Comparison of ENCODE assay signal across 13 mouse cellular contexts in the genomic region with DNA sequence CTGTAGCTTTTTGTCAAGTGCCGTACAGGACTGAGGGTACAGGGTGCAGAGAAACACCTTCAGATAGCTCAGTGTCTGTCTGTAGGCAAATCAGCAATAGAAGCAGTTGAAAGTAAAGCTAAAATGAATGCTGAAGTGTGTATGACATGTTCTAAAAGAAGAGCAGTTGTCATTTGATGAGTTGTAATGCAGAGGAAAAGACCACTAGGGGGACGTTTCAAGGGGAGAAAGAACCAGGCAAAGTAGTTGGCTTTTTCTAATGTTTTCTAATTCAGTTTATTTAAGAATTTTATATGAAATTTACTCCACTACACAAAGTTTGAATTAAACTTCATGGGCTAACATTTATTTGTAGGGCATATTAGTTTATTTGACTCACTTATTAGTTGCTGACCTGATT. TPM values are rescaled to one million over a fixed set of nuclear protein-coding genes. Genes with fewer than 3 reads are reported as not detected.
A peak's percentile ranks its signal among the peaks of the same experiment; 100 is the strongest.
DNase-seq lines count a peak whose midpoint lies in the region; ATAC-seq and TF ChIP-seq lines count a peak whose summit lies in the region.
"Had no signal": no experiment of that assay in that cellular context is flagged by ENCODE, and none has a peak within 500 bp of the region (broad histone marks: within the 10 kb centered on the region; RNA-seq: fewer than 3 reads in every experiment).

No protein-coding gene starts in this region.

- no peak overlapping the region for H3K27ac ChIP-seq in layer of hippocampus, adult 2 months
- H3K27ac ChIP-seq: heart, embryonic 13.5 days; liver, embryonic 15.5 days had no signal

- peak; percentile 41 for ATAC-seq in CD4-positive, CD25-positive, alpha-beta regulatory T cell, adult 4 months
- no peak for ATAC-seq in activated CD4-positive, CD25-positive, alpha-beta regulatory T cell, adult 4 months

- H3K4me3 ChIP-seq in layer of hippocampus, adult 2 months: no peak overlapping the region
- H3K4me3 ChIP-seq: heart, embryonic 13.5 days; liver, embryonic 15.5 days; myocyte had no signal

- DNase-seq in embryo, embryonic 10.5 days (ENCODE audit: low spot score): peak; percentile 10
- DNase-seq in embryo, embryonic 10 days (ENCODE audit: low spot score): no peak
- DNase-seq in layer of hippocampus, adult 2 months (ENCODE audit: low spot score in 2 of 2): no peak
- no peak for DNase-seq in layer of hippocampus, adult 11-12 months (ENCODE audit: low spot score)
- DNase-seq in induced T-regulatory cell, adult 2 months (ENCODE audit: low read depth): peak; percentile 39
- DNase-seq in right cerebral cortex, postnatal 25 days: no peak
- DNase-seq: adrenal gland, postnatal 10 days; kidney, adult 8-10 months had no signal

- peak; percentile 69 for TF ChIP-seq CTCF in layer of hippocampus, adult 2 months (conservative IDR thresholded peaks at IDR 0.05)

RNA-seq across cellular contexts. Expression of a gene that starts 20.0 kb away (rescaled TPM):
- 10 to 100 TPM; 51.1 to 54.6 TPM for total RNA-seq in layer of hippocampus, adult 2 months (2021)
- polyA plus RNA-seq in CD4-positive, CD25-positive, alpha-beta regulatory T cell, adult 4 months (2017; shearing (Covaris generic)): 10 to 100 TPM; 19.5 to 21.3 TPM
- 10 to 100 TPM; 14.9 to 18.3 TPM for polyA plus RNA-seq in activated CD4-positive, CD25-positive, alpha-beta regulatory T cell, adult 4 months (2017; shearing (Covaris generic))

RNA-seq across cellular contexts. Expression of a gene that starts 47.0 kb away (rescaled TPM):
- 10 to 100 TPM; 95.3 to 97.7 TPM for total RNA-seq in layer of hippocampus, adult 2 months (2021)
- 100 to 1,000 TPM in 1 of 2 experiments, 10 to 100 TPM in 1; 65.7 to 107 TPM for polyA plus RNA-seq in CD4-positive, CD25-positive, alpha-beta regulatory T cell, adult 4 months (2017; shearing (Covaris generic))
- 10 to 100 TPM; 68.0 to 91.6 TPM for polyA plus RNA-seq in activated CD4-positive, CD25-positive, alpha-beta regulatory T cell, adult 4 months (2017; shearing (Covaris generic))

RNA-seq across cellular contexts. Expression of a gene that starts 58.8 kb away (rescaled TPM):
- 100 to 1,000 TPM; 103 to 125 TPM for total RNA-seq in layer of hippocampus, adult 2 months (2021)
- 10 to 100 TPM; 53.4 to 74.3 TPM for polyA plus RNA-seq in CD4-positive, CD25-positive, alpha-beta regulatory T cell, adult 4 months (2017; shearing (Covaris generic))
- polyA plus RNA-seq in activated CD4-positive, CD25-positive, alpha-beta regulatory T cell, adult 4 months (2017; shearing (Covaris generic)): 10 to 100 TPM; 65.1 to 86.1 TPM

Comparison
In these comparisons a context has a peak if more than half of its experiments do, and no peak if none do; other contexts are left out.
1. DNase-seq: peak in embryo, embryonic 10.5 days (single experiment) and induced T-regulatory cell, adult 2 months (single experiment); none in embryo, embryonic 10 days (single experiment), layer of hippocampus, adult 2 months (0 of 2), layer of hippocampus, adult 11-12 months (single experiment) and right cerebral cortex, postnatal 25 days (single experiment).